Mouse (Mus musculus): Measurements from ENCODE around the gene Evi5l. TPM values are rescaled to one million over a fixed set of nuclear protein-coding genes. Genes with fewer than 3 reads are reported as not detected.

The Evi5l gene
- polyA plus RNA-seq, 1 experiment from 2014 or later, result 18.3 TPM

DNA sequence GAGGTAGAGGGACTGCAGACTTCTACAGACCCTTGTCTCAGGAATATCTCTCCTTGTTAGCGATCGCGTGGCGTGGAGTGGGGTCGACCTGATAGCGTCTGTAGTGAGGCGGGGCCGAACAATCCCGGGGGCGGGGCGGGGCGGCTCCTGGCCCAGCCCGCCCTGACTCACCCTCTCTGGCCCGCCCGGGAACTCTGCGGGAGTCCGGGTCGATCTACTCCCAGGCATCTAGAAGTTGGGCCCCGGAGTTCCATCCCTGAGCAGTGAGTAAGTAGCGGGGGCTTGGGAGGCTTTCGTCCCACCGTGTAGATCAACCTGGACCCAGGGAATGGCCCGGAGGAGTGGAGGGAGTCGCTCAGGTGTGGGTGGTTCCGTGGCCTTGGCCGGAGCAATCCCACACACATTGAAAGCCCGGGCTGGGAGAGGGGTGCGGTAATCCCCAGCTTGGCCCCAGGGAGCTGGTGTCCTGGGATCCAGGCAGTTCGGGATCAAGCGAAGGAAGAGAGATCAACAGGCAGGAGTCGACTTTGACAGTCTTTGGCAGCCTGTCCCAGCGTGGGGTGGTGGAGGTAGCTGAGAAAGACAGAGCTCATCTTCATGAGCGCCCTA lies 60.5 kb downstream of the Evi5l start, which contains the start of gene Lrrc8e:
TSS of gene Lrrc8e (plus strand) at position 89 of the 609 bp plus-strand sequence.
- ATAC-seq (ENCODE audit: low FRiP score, low TSS enrichment), result peak; percentile 74

DNA sequence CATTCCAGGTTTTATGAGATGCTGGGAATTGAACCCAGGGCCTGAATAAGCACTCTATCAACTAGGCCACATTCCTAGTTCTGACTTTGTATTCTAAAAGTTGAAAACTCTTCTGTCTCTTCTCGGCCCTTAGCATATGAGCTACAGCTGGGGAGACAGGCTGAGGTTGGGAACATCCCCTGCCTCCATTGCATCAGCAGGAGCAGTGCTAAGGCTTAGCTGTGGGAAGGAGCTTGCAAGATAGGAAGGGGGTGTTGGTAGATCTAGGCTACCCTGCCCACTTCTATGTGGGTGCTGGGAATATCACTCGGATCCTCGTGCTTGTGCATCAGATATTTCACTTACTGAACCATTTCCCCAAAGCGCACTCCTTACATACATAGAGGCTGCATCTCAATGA lies 61.6 kb downstream of the Evi5l start:
- Histone ChIP-seq H3K27ac (ENCODE audit: low read depth, low read length) (no peak overlapping the region), H3K27me3 (ENCODE audit: control insufficient read depth, insufficient read depth, low read length) (no peaks in the 10 kb centered on the region; the same call in none of the 2 replicates), H3K4me2 (replicated peaks; ENCODE audit: low read depth, low read length) (no peak overlapping the region), H3K9ac (ENCODE audit: low read depth, low read length) (no peak overlapping the region), H3K9me3 (ENCODE audit: control insufficient read depth, low read length) (no peaks in the 10 kb centered on the region), H3K4me1 (ENCODE audit: control insufficient read depth, insufficient read depth, low read length) (0 out of 2 replicates have a peak, but pooled peaks cover 3% of the 10 kb centered on the region), H3K36me3 (ENCODE audit: control insufficient read depth, insufficient read depth, low read length) (no peaks in the 10 kb centered on the region), H3K4me3 (ENCODE audit: low read length) (no peak overlapping the region)
- no peak for ATAC-seq (ENCODE audit: low FRiP score, low TSS enrichment)
- 94% methylated on average over 4 of the region's 4 CpGs for WGBS

More for the DNA sequence above, 60.5 kb downstream of the Evi5l start, which contains the start of gene Lrrc8e:
- peak within 1 kb of the TSS; percentile 25; the same call in 1 of the 2 replicates for H3K9ac ChIP-seq (ENCODE audit: low read depth, low read length)
- no peaks in the 10 kb centered on the region; the same call in none of the 2 replicates for H3K27me3 ChIP-seq (ENCODE audit: control insufficient read depth, insufficient read depth, low read length)
- no peaks in the 10 kb centered on the region for H3K9me3 ChIP-seq (ENCODE audit: control insufficient read depth, low read length)
- no peaks in the 10 kb centered on the region for H3K36me3 ChIP-seq (ENCODE audit: control insufficient read depth, insufficient read depth, low read length)
- peak within 1 kb of the TSS; percentile 49 for H3K4me2 ChIP-seq (replicated peaks; ENCODE audit: low read depth, low read length)
- no peak within 1 kb of the TSS for H3K27ac ChIP-seq (ENCODE audit: low read depth, low read length)
- WGBS, result 4% methylated on average over 33 of the region's 33 CpGs
- peak within 1 kb of the TSS; percentile 26 for H3K4me3 ChIP-seq (ENCODE audit: low read length)
- 0 out of 2 replicates have a peak, but pooled peaks cover 3% of the 10 kb centered on the region for H3K4me1 ChIP-seq (ENCODE audit: control insufficient read depth, insufficient read depth, low read length)

DNA sequence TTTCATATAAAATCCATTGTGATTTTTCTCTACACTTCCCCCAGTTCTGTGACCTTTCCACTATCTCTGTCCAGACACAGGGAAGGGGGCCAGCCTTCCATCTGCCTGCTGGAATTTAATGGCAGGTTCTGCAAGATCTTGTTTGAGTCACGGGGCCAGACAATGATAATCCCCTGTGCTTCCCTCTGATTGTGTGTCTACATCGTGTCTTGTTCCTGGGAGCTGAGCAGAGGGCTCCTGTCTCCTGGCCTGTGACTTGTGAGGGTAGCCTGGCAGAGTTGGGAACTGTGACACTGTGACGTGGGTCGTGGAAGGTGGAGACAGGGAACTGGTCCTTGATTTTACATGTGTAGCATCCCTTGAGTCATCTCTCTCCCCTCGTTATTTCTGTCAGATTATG lies 63.4 kb downstream of the Evi5l start:
- Histone ChIP-seq H3K4me1 (ENCODE audit: control insufficient read depth, insufficient read depth, low read length) (0 out of 2 replicates have a peak, but pooled peaks cover 3% of the 10 kb centered on the region), H3K36me3 (ENCODE audit: control insufficient read depth, insufficient read depth, low read length) (no peaks in the 10 kb centered on the region), H3K4me3 (ENCODE audit: low read length) (no peak overlapping the region), H3K9ac (ENCODE audit: low read depth, low read length) (no peak overlapping the region), H3K9me3 (ENCODE audit: control insufficient read depth, low read length) (no peaks in the 10 kb centered on the region), H3K27me3 (ENCODE audit: control insufficient read depth, insufficient read depth, low read length) (no peaks in the 10 kb centered on the region; the same call in none of the 2 replicates), H3K27ac (ENCODE audit: low read depth, low read length) (no peak overlapping the region), H3K4me2 (replicated peaks; ENCODE audit: low read depth, low read length) (no peak overlapping the region)
- 78% methylated on average over 5 of the region's 5 CpGs for WGBS
- no peak for ATAC-seq (ENCODE audit: low FRiP score, low TSS enrichment)

DNA sequence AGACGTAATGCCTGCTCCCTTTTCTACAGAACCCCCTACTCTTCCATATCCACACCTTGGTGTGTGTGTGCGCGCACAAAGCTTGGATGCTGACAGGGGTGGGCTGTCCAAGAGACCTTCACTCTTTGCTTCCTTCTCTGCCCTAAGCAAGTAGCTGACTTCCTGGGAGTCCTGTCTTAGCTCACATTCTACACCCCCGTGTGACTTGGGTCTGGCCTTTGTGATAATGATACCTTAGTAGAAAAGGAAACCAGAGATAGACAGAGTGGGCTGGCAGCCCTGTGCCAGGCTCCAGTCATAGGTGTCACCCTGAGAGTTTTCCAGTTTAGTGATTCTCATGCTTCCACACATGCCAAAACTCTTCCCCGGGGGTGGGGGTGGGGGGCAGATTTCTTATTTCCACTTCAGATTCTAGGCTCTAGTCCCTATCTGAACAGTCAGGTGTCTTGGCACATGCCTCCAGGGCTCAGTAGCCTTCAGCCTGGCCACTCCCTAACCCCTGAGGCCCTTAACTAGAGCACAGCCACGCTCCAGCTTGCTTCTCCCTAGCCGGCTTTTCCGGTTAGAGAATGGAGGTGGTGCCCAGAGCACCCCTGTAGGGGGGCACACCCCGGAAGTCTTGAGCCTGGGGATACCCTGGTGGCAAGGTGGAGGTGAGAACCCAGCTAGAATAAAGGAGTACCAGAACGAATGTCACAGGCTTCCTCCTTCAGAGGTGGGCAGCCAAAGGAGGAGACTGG lies 64.4 kb downstream of the Evi5l start:
- no peak for ATAC-seq (ENCODE audit: low FRiP score, low TSS enrichment)
- WGBS, result 53% methylated on average over 10 of the region's 10 CpGs
- no peaks in the 10 kb centered on the region for H3K36me3 ChIP-seq (ENCODE audit: control insufficient read depth, insufficient read depth, low read length)
- H3K27me3 ChIP-seq (ENCODE audit: control insufficient read depth, insufficient read depth, low read length), result no peaks in the 10 kb centered on the region; the same call in none of the 2 replicates
- no peak overlapping the region for H3K9ac ChIP-seq (ENCODE audit: low read depth, low read length)
- 0 out of 2 replicates have a peak, but pooled peaks cover 3% of the 10 kb centered on the region for H3K4me1 ChIP-seq (ENCODE audit: control insufficient read depth, insufficient read depth, low read length)
- no peak overlapping the region for H3K4me3 ChIP-seq (ENCODE audit: low read length)
- H3K4me2 ChIP-seq (replicated peaks; ENCODE audit: low read depth, low read length), result no peak overlapping the region
- H3K27ac ChIP-seq (ENCODE audit: low read depth, low read length), result no peak overlapping the region
- no peaks in the 10 kb centered on the region for H3K9me3 ChIP-seq (ENCODE audit: control insufficient read depth, low read length)

DNA sequence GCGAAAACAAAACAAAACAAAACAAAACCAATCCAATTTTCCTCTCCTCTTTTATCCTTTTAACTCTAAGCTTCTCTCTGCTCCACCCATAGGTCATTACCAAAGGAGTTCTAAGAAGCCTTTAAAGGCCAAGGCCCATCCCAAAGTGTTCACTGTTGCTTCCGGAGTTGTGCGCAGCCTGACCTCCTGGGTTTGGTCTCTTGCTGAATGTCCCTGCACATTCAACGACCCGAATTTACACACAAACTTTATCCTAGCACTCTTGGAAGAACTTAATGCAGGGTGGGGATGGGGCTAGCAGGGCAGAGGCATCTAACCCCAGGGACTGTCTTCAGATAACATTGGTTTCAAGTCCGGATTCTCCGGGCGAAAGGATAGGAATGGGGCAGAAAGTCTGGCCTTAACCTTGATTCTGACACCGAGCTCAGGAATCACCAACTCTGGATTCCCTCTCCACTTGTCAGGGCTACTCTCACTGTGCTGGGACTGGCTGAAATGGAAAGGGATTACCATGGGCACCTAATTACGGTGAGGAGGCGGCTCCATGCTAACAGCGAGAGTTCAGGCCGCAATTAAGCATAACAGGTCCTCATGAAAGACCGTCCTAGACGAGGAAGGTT lies 71.6 kb downstream of the Evi5l start:
- Histone ChIP-seq H3K9ac (ENCODE audit: low read depth, low read length) (peak overlapping the region; percentile 65), H3K27me3 (ENCODE audit: control insufficient read depth, insufficient read depth, low read length) (no peaks in the 10 kb centered on the region), H3K4me1 (ENCODE audit: control insufficient read depth, insufficient read depth, low read length) (peaks cover 11% of the 10 kb centered on the region), H3K36me3 (ENCODE audit: control insufficient read depth, insufficient read depth, low read length) (peaks cover 21% of the 10 kb centered on the region), H3K27ac (ENCODE audit: low read depth, low read length) (peak overlapping the region; percentile 93), H3K4me3 (ENCODE audit: low read length) (peak overlapping the region; percentile 83), H3K9me3 (ENCODE audit: control insufficient read depth, low read length) (no peaks in the 10 kb centered on the region), H3K4me2 (replicated peaks; ENCODE audit: low read depth, low read length) (peak overlapping the region; percentile 53)
- no peak; the same call in none of the 2 replicates for ATAC-seq (ENCODE audit: low FRiP score, low TSS enrichment)
- 23% methylated on average over 15 of the region's 15 CpGs for WGBS

DNA sequence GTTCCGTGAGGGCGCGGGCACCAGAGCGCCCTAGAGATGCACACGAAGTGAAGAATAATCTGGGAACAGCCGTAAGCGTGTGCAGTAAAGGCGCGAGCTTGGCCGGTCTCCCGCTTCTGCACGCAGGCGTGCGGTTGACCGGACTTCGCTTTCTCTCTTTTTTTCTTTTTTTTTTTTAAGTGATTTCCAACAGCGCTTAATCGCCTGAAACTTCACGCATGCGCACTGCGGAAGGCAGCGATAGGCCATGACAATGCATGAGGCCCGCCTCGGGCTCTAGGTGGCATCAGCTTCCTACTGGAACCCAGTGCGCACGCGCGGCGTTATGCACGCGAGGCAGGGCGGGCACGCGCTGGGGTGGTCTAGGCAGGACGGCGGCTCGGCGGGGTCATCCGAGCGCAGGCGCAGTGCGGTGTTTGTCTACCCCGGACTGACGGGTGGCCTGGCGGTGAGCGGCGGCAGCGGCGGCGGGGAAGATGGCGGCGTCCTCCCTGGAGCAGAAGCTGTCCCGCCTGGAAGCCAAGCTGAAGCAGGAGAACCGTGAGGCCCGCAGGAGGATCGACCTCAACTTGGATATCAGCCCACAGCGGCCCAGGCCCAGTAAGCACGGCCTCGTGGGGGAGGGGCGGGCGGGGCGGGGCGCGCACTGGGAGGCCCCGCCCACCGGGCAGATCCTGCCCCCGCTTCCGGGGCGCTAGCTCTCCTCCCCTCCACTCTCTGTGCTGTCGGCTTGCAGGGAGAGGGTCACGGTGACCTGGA lies 72.2 kb downstream of the Evi5l start, which contains the start of the genes Map2k7 and Gm49320:
TSS of gene Map2k7 (plus strand) at position 307 of the 759 bp plus-strand sequence.
TSS of gene Gm49320 (plus strand) at position 432 of the 759 bp plus-strand sequence.
- Histone ChIP-seq H3K4me1 (ENCODE audit: control insufficient read depth, insufficient read depth, low read length) (peaks cover 11% of the 10 kb centered on the region), H3K27ac (ENCODE audit: low read depth, low read length) (peak within 1 kb of the TSS; percentile 93), H3K4me2 (replicated peaks; ENCODE audit: low read depth, low read length) (peak within 1 kb of the TSS; percentile 77), H3K4me3 (ENCODE audit: low read length) (peak within 1 kb of the TSS; percentile 83), H3K9ac (ENCODE audit: low read depth, low read length) (peak within 1 kb of the TSS; percentile 81), H3K27me3 (ENCODE audit: control insufficient read depth, insufficient read depth, low read length) (no peaks in the 10 kb centered on the region), H3K36me3 (ENCODE audit: control insufficient read depth, insufficient read depth, low read length) (peaks cover 27% of the 10 kb centered on the region), H3K9me3 (ENCODE audit: control insufficient read depth, low read length) (no peaks in the 10 kb centered on the region)
- under 1% methylated on average over 61 of the region's 71 CpGs for WGBS
- ATAC-seq (ENCODE audit: low FRiP score, low TSS enrichment), result peak; percentile 96

DNA sequence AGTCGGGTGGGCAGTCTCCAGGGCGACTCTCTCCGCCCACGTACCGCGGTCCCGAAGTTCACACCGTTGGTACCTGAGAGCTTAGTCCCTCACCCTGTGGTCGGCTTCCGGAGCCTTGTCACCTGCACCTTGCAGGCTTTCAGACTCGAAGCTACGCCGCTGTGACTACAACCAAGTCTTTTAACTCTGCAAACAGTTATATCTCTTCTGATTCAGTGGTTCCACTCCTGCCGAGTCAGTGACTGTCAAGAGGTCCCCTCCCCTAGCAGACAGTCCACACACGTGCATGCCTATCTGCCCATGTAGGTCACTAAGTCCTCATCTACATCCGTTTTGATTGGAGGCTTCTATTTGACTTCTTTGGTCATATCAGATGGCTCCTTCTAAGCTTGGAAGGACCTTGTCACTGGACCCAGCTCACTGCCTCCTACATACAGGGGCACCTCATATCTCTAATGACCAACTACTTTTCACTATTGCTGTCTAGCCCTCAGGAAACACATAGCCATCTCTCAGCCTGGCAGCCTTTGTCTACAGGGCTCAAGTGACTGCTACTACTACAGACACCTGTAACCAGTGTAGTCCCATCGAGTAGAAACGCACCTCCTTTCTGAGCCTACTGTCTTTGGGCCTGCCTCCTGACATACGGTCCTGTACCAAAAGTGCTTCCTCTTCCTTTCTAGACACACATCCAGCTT lies 73.0 kb downstream of the Evi5l start:
- Histone ChIP-seq H3K4me1 (ENCODE audit: control insufficient read depth, insufficient read depth, low read length) (peaks cover 11% of the 10 kb centered on the region), H3K4me3 (ENCODE audit: low read length) (peak overlapping the region; percentile 83), H3K9me3 (ENCODE audit: control insufficient read depth, low read length) (no peaks in the 10 kb centered on the region), H3K27me3 (ENCODE audit: control insufficient read depth, insufficient read depth, low read length) (no peaks in the 10 kb centered on the region), H3K27ac (ENCODE audit: low read depth, low read length) (peak overlapping the region; percentile 86), H3K9ac (ENCODE audit: low read depth, low read length) (peak overlapping the region; percentile 81), H3K4me2 (replicated peaks; ENCODE audit: low read depth, low read length) (peak overlapping the region; percentile 77), H3K36me3 (ENCODE audit: control insufficient read depth, insufficient read depth, low read length) (peaks cover 35% of the 10 kb centered on the region)
- 11% methylated on average over 19 of the region's 19 CpGs for WGBS
- peak; percentile 5; the same call in 1 of the 2 replicates for ATAC-seq (ENCODE audit: low FRiP score, low TSS enrichment)

DNA sequence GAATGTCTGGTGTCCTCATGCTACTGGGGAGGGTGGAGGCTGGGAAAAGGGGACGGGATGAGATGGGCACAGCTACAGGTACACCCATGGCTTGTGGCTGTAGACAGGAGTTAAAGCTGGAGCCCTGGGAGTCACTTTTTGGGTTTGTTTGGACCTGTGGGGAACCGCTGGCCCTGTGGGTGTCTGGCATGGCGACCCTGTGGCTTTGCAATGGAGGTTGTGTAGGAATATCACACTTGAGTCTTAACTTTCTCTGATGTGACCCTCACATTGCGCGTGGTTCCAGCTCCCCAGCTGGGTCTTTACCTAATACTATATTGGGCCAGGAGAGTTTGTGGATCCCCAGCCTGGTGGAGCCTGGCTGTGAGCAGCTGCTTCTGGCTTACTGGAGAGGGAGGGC lies 78.7 kb downstream of the Evi5l start:
- Histone ChIP-seq H3K4me3 (ENCODE audit: low read length) (no peak overlapping the region), H3K4me2 (replicated peaks; ENCODE audit: low read depth, low read length) (no peak overlapping the region), H3K27me3 (ENCODE audit: control insufficient read depth, insufficient read depth, low read length) (no peaks in the 10 kb centered on the region), H3K4me1 (ENCODE audit: control insufficient read depth, insufficient read depth, low read length) (peaks cover 3% of the 10 kb centered on the region), H3K36me3 (ENCODE audit: control insufficient read depth, insufficient read depth, low read length) (peaks cover 77% of the 10 kb centered on the region), H3K9me3 (ENCODE audit: control insufficient read depth, low read length) (no peaks in the 10 kb centered on the region), H3K9ac (ENCODE audit: low read depth, low read length) (no peak overlapping the region), H3K27ac (ENCODE audit: low read depth, low read length) (no peak overlapping the region)
- WGBS, result 93% methylated on average over 5 of the region's 5 CpGs
- ATAC-seq (ENCODE audit: low FRiP score, low TSS enrichment), result no peak

Measured in kidney, embryonic 14.5 days (tissue).